Mouse (Mus musculus) sigmoid colon, adult 10 weeks (tissue): ENCODE measurements around the gene Cdk17. TPM values are rescaled to one million over a fixed set of nuclear protein-coding genes. Genes with fewer than 3 reads are reported as not detected.

Experiments used
- polyA plus RNA-seq: library from polyadenylated mRNA; stranded (reverse); fragments of 350-450 nt; fragmentation: Illumina TruSeq; extraction: RNeasy Lipid Tissue Mini Kit (QIAGEN cat#74804); gene quantifications from one replicate; pipeline ENCODE4 v1.2.3, GENCODE M21; 2014; ENCODE audit warnings: low read depth, low replicate concordance

Cdk17 gene
- polyA plus RNA-seq: 35.5 TPM

DNA sequence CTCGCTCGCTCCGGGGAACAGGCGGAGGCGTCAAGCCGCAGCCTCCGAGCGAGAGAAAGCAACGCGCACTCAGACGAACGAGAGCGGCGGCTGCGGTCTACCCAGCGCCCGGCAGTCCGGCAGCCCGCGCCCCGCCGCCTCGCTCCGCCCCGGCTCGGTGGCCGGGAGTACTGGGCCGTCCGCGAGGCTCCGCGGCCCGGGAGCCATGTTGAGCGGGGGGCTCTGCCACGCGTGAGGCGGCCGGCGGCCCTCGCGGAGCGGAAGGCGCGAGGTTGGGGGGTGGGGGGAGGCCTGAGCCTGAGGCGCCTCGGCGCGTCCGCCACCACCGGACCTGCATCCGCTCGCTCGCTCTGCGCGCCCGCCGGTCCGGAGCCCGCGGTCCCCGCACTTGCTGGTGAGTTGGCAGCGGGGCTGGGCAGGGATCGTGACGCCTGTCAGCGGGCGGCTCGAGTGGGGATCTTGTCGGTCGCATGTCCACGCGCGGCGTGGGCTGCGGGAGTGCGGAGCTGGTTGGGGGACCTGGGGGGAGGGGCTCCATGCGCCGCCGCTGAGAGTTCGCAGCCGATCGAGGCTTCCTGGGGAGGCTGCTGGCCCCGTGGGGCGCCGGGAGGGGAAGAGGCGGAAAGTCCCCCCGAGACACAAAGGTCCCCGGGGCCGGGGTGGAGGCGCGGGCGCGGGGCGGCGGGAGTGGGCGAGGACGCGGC lies at the start of gene Cdk17:
Gene Cdk17, plus strand, starts transcription at position 69 of the 704 bp plus-strand sequence.

DNA sequence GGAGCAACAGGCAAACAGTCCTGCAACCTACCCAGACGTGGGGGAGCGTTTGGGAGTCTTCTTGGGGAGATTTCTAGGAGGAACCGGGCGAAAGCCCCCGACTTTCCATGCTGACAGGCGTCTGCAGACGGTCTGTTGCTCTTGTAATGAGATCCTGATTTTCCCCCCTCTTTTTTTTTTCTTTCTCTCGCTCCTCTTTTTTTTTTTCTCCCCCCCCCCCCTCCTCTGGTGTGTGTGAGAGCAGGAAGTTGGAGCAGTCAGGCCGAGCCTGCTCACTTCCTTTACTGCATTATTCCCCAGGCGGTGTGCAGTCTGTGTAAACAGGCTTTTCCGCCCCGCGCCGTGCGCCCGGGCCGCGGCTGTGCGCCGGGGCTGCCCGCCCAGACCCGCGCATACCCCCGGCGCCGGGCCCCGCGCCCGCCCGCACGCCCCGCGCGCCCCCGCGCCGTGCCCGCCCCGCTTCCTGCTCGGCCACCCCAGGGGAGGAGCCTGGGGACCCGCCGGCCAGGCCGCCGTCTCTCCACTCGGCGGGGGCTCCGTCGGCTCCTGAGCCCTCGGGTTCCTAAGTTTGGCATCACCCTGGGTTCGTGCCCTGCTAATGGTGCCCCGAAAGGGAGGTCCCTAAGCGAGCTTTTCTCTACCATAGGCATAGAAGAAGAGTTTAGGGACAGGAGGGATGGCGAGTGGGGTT lies 150.2 kb downstream of the Cdk17 start, which contains the start of gene Elk3:
Gene Elk3, minus strand, starts transcription at position 415 of the 691 bp plus-strand sequence.

Other genes starting within 250 kb of the Cdk17 start
- gene Cfap54, start 79.3 kb upstream of the Cdk17 start, polyA plus RNA-seq: 0.47 TPM
- gene Elk3, start 150.3 kb downstream of the Cdk17 start, polyA plus RNA-seq: 11.3 TPM